Mouse (Mus musculus) fat pad, adult 2 months (tissue): ENCODE measurements around the gene Timm29.
"Not testable (repeated sequence)": the region's sequence is repeated elsewhere in the genome, so short reads cannot be mapped to it uniquely, and the experiment has no call there.

Source experiments
- DNase-seq: peaks from one replicate; pipeline ENCODE4 v3.0.0-alpha.2; 2011; ENCODE audit warnings: low read depth, low spot score; ENCODE audit errors: extremely low read depth

Gene Timm29

GRCm38 (mm10) chr9:21576286-21576685 lies 16.2 kb upstream of the Timm29 start:
- no peak for DNase-seq

- DNase-seq: no peak
Observed at GRCm38 (mm10) chr9:21578226-21578625, 14.3 kb upstream of the Timm29 start.

DNA sequence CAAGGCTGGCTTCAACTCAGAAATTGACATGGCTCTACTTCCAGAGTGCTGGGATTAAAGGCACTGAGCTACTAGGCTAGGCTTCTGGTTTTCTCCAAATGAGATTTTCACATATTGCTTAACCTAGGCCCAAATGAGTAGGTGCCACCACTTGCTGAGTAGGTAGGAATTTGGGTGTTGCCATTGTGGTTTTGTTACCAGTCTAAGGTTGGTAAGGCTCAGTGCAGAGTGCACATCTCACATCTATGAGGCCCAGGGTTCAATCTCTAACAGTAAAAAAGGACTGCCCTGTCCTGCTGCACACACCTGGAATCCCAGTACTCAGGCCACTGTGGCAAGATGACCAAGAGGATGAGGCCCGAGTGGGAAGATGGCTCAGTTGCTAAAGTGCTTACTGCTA lies 7.1 kb upstream of the Timm29 start:
- no peak for DNase-seq

- no peak for DNase-seq
Observed at GRCm38 (mm10) chr9:21587678-21588349, 4.7 kb upstream of the Timm29 start.

DNA sequence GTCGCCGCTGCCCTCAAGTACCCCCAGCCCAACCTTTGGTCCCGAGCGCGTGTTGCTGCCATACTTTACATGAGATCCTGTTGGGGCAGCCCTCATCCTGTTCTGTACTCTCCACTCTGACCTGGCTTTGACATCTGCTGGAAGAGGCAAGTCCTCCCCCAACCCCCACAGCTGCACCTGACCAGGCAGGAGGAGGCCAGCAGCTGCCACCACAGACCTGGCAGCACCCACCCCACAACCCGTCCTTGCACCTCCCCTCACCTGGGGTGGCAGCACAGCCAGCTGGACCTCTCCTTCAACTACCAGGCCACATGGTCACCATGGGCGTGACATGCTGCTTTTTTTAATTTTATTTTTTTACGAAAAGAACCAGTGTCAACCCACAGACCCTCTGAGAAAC lies 4.2 kb upstream of the Timm29 start:
- no peak for DNase-seq

GRCm38 (mm10) chr9:21589538-21589937 lies 3.0 kb upstream of the Timm29 start:
- DNase-seq: no peak

GRCm38 (mm10) chr9:21591127-21591830 lies 1.2 kb upstream of the Timm29 start:
- no peak for DNase-seq

- DNase-seq: no peak
Observed at GRCm38 (mm10) chr9:21591831-21592702, 455 bp upstream of the Timm29 start.

GRCm38 (mm10) chr9:21593122-21593721 lies 700 bp downstream of the Timm29 start:
- DNase-seq: no peak

DNA sequence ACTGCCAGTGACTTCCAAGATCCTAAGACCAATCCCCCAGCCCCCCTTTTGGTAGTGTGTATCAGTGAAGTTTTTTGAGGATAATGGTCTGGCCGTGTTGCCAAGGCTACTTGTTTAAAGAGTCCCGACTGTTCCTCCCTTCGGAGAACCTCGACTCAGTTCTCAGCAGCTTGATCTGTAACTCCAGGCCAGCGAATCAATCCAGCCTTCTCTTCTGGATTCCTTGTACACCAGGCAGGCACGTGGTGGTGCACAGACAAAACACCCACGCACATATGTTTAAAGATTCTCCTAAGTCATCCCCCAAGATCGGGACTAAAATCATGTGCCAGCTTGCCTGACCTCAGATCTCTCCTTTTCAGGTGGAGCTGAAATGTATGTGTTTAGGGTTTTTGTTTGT lies 1.8 kb downstream of the Timm29 start:
- not testable (repeated sequence) for DNase-seq

GRCm38 (mm10) chr9:21594838-21595237 lies 2.3 kb downstream of the Timm29 start:
- DNase-seq: peak; percentile 59

- DNase-seq: no peak
Observed at GRCm38 (mm10) chr9:21598198-21598597, 5.7 kb downstream of the Timm29 start.

GRCm38 (mm10) chr9:21600186-21600585 lies 7.7 kb downstream of the Timm29 start:
- DNase-seq: no peak

- DNase-seq: no peak
Observed at GRCm38 (mm10) chr9:21601073-21601472, 8.6 kb downstream of the Timm29 start.

DNA sequence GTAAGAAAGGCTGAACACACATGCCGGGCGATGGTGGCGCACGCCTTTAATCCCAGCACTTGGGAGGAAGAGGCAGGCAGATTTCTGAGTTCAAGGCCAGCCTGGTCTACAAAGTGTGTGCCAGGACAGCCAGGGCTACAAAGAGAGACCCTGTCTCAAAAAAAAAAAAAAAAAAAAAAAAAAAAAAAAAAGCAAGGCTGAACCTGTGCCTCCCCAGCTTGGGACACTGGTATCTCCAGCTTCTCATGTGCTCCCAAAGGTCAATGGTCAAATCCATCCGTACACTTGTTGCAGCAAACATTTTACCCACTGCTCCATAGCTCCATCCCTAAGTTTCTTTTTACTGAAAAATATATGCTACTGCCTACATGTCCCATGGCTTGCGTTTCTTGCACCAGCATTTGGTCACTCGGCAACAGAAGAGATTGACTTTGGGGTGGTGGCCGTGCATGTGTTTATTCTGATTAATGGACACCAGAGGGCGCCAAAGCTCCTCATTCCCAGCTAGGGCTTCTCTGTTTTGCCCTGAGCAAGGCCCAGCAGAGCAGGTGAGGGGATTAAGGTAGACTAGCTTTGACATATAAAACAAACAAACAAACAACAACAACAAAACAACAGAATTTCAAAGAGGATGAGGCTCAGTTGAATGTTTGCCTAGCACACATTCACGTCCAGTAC lies 9.3 kb downstream of the Timm29 start:
- DNase-seq: no peak

- DNase-seq: no peak
Observed at GRCm38 (mm10) chr9:21604119-21604518, 11.6 kb downstream of the Timm29 start.

- no peak for DNase-seq
Observed at GRCm38 (mm10) chr9:21605865-21606264, 13.3 kb downstream of the Timm29 start.

GRCm38 (mm10) chr9:21606648-21607047 lies 14.1 kb downstream of the Timm29 start:
- DNase-seq: no peak

- DNase-seq: no peak
Observed at GRCm38 (mm10) chr9:21609861-21610260, 17.3 kb downstream of the Timm29 start.

DNA sequence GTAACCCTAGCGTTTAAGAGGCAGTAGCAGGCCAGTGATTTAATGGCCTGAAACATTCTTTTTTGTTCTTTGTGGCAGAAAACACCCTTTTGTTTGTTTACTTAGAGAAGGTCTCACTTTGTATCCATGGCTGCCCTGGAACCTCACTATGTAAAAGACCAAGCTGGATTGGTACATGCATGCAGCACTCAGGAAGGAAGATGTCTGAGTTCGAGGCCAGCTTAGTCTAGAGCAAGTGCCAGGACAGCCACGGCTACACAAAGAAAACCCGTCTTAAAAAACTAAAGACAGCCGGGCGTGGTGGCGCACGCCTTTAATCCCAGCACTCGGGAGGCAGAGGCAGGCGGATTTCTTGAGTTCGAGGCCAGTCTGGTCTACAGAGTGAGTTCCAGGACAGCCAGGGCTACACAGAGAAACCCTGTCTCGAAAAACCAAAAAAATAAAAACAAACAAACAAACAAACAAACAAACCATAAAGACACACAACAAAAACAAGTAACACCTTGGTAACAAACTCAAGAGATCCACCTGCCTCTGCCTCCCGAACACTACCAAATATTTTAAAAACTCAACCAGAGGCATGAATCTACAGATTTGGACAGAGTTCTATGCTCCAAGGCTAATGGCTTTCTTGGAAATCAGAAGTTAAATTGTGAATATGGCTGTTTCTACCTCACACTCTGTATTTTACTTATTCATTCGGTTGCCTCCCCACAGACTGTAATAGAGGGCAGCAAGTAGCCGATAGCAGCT lies 22.5 kb downstream of the Timm29 start:
- DNase-seq: no peak
